Mouse (Mus musculus) gastrocnemius, adult 18-20 months (tissue): ENCODE measurements around the gene Slc29a1. TPM values are rescaled to one million over a fixed set of nuclear protein-coding genes. Genes with fewer than 3 reads are reported as not detected.

Experiments
- total RNA-seq, 2 experiments: library from RNA; stranded (reverse); gene quantifications; 2 replicates each; pipeline ENCODE4 v1.2.3; 2021

The Slc29a1 gene
- total RNA-seq, 2 experiments from 2014 or later: 31.9 to 32.4 TPM

Other genes starting within 250 kb of the Slc29a1 start
- 10 to 100 TPM; 37.2 to 38.9 TPM for gene Cdc5l, start 165.9 kb downstream of the Slc29a1 start, total RNA-seq
- gene Spats1, start 124.2 kb downstream of the Slc29a1 start, total RNA-seq: not detected
- gene Aars2, start 92.8 kb downstream of the Slc29a1 start, total RNA-seq: 10 to 100 TPM; 12.8 to 14.1 TPM
- gene Tcte1, start 76.2 kb downstream of the Slc29a1 start, total RNA-seq: not detected
- not detected for gene Tmem151b, start 49.9 kb downstream of the Slc29a1 start, total RNA-seq
- gene Nfkbie, start 43.9 kb downstream of the Slc29a1 start, total RNA-seq: under 1 TPM; 0.30 to 0.47 TPM
- 10 to 100 TPM; 16.2 to 17.7 TPM for gene Slc35b2, start 35.7 kb downstream of the Slc29a1 start, total RNA-seq
- 1,000 to 10,000 TPM; 1,074 to 1,224 TPM for gene Hsp90ab1, start 26.3 kb downstream of the Slc29a1 start, total RNA-seq
- gene Mymx, start 2.5 kb upstream of the Slc29a1 start, total RNA-seq: not detected
- gene Capn11, start 59.7 kb upstream of the Slc29a1 start, total RNA-seq: under 1 TPM; 0.21 to 0.66 TPM
- gene Mrpl14, start 86.7 kb upstream of the Slc29a1 start, total RNA-seq: 100 to 1,000 TPM; 119 to 165 TPM
- gene Tmem63b, start 87.3 kb upstream of the Slc29a1 start, total RNA-seq: 10 to 100 TPM; 65.0 to 70.8 TPM
- gene 1600014C23Rik, start 134.2 kb upstream of the Slc29a1 start, total RNA-seq: not detected